Mouse (Mus musculus) C2C12 (cell line): ENCODE results near the gene Arhgef12.

ENCODE experiments used
- CEBPB ChIP-seq: IDR thresholded peaks from one replicate; pipeline ENCODE4 v1.6.1; 2011; ENCODE audit warnings: low read depth, mild to moderate bottlenecking, control low read depth, moderate library complexity
- CTCF ChIP-seq: IDR thresholded peaks from one replicate; pipeline ENCODE4 v1.5.1; 2011; ENCODE audit not compliant: control insufficient read depth, insufficient read depth, insufficient read length
- MAX ChIP-seq: IDR thresholded peaks from one replicate; pipeline ENCODE4 v1.6.1; 2011; ENCODE audit warnings: mild to moderate bottlenecking, control low read depth
- MYOD1 ChIP-seq: IDR thresholded peaks from one replicate; pipeline ENCODE4 v1.6.1; 2011; ENCODE audit warnings: low read depth; ENCODE audit not compliant: control insufficient read depth, insufficient read length
- MYOG ChIP-seq: IDR thresholded peaks from one replicate; pipeline ENCODE4 v1.6.1; 2011; ENCODE audit not compliant: control insufficient read depth, insufficient read length; ENCODE audit errors: extremely low read depth
- USF1 ChIP-seq: IDR thresholded peaks from one replicate; pipeline ENCODE4 v1.6.1; 2011; ENCODE audit warnings: low read depth, mild to moderate bottlenecking, control low read depth, moderate library complexity

- TF ChIP-seq CTCF (no peak), CEBPB (no peak), MYOD1 (no peak), MAX (no peak), USF1 (no peak), MYOG (no peak)
Observed at GRCm38 (mm10) chr9:43070153-43070552, 36.9 kb downstream of the Arhgef12 start.
